Mouse (Mus musculus) lung, postnatal 4 days (tissue): ENCODE measurements around the gene Morn1.

ENCODE experiments used
- DNase-seq, 2 experiments: peaks; one replicate each; pipeline ENCODE4 v3.0.0; 2021

Morn1 gene

DNA sequence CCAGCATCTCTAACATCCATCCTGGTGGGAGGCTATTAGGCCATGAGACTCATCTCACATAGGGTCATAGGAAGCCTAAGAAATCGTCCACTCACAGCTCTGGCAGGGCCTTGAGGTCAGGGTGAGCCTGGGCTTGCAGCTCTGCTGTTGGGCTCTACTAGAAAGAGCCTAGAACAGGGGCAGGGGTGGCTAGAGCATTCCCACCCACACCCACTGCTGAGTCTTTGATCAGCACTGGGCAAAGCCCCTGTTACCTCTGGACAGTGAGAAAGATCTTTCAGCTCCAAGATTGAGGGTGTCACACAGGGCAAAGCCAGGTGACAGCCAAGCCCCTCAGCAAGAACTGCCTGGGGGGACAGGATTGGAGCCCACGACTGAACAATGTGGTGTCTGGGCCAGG lies 57.0 kb downstream of the Morn1 start:
- no peak for DNase-seq

GRCm38 (mm10) chr4:155143871-155144502 lies 57.6 kb downstream of the Morn1 start:
- DNase-seq, result peak; percentile 84 to 95

GRCm38 (mm10) chr4:155144548-155145180 lies 58.3 kb downstream of the Morn1 start:
- peak; percentile 49 to 81 for DNase-seq

- no peak for DNase-seq
Measured at GRCm38 (mm10) chr4:155146107-155146823, 59.9 kb downstream of the Morn1 start.

GRCm38 (mm10) chr4:155148453-155148852 lies 62.1 kb downstream of the Morn1 start:
- DNase-seq, result no peak

- peak; percentile 85 to 94 for DNase-seq
Measured at GRCm38 (mm10) chr4:155148910-155149698, 62.7 kb downstream of the Morn1 start.

- no peak for DNase-seq
Measured at GRCm38 (mm10) chr4:155149941-155150275, 63.5 kb downstream of the Morn1 start.

DNA sequence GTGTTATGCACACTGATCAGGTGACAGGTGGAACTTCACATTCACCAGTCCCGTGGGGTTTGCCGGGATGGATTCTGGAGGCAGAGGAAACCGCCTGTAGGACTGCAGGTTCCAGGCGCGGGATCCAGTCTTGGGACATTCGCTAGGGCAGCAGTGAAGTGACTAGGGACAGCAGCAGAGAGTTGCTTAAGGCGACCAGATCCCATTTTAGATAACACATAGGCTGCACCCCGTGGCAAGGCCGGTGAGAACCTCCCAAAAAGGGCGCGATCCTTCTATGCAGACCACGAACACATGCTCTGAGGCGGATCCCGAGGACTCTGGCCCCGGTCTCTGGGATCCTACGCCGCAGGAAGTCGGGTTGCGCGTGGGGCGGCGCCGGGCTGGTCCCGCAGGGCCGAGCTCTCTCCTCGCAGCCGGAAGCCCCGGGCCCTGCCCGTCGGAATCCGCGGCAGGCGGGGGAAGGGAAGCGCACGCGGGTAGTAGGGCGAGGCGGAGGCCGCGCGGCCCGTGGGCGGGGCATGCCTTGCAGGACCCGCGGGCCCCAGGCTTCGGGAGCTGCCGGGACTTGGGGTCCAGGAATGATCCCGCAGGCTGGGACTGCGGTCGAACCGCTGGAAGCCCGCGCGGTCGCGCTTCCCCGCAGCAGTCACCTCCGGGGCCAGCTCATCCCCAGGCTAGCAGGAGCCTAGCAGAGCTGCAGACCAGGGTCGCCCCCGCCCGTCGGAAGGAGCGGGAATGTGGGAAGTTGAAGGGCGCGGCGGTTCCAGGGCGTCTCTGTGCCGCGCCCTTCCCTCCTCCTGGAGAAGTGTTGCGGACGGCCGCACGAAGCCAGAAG lies 64.1 kb downstream of the Morn1 start:
- DNase-seq, result peak; percentile 94 to 97

GRCm38 (mm10) chr4:155151221-155151788 lies 64.9 kb downstream of the Morn1 start:
- DNase-seq, result no peak

DNA sequence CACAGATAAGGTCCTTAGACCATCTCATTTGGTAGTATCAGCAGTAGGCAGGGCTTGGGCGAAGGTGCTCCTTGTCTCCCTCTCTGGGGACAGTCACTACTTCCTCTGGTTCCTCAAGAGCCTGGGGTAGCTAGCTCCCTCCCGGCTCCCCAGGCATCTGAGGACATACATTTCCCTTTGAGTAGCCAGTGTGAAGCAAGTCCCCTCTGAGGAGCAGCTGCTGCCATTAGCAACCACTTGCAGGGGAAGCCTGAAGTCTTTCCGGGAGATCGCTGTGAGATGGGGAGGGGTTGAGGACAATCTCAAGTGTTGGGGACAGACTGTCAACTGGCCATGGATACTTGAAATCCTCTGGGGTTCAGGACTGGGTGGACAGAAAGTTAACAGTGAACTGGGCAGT lies 65.5 kb downstream of the Morn1 start:
- peak; percentile 54 to 74 for DNase-seq

- DNase-seq, result no peak
Measured at GRCm38 (mm10) chr4:155152476-155152875, 66.1 kb downstream of the Morn1 start.

DNA sequence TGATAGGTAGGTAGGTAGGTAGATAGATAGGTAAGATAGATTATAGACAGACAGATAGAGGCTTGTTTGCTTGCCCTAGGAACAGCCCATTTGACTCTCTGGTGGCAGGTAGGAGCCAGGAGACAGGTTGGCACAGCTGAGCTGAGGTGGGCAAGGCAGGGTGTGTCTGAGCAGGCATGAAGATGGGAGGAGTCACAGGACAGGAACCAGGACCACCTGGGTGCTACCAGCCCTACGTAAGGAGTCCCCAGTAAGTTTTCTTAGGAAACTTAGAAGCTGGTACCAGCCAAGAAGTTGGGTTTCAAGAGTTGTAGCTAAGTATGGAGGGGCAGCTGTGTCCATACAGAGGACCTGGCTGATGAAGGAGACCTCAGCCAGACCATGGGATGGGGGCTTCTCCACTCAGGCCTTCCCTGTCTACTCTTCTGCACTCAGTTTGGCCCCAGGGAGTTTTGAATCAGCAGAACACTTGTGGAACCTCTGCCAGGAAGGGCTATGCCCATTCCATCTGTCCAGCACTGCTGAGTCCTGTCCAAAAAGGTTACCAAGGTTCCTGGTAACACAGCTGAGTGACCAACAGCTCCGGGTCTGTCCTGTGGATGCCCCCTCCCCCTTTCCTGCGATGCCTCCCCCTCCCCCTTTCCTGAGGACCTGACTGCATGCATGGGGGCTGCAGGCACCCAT lies 67.2 kb downstream of the Morn1 start:
- DNase-seq, result no peak

DNA sequence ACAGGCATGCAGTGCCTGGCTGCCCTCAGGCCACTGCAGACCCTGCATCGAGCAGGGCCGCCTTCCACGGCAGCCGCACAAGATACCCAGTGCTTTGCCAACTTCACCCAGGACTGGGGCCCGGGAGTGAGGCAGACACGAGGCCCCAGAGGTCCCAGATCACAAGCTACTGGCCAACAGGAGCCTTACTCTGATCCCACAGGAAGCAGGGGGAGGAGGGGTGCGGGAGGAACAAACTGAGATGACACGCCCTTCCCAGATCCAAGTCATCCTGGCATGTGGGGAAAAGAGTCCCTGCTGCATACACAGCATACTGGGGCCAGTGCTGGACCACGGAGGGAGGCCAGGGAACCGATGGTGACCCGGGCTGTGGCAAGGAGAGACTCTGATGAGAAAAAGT lies 68.6 kb downstream of the Morn1 start:
- DNase-seq, result peak; percentile 68 to 79

GRCm38 (mm10) chr4:155156734-155157133 lies 70.4 kb downstream of the Morn1 start:
- DNase-seq, result no peak

GRCm38 (mm10) chr4:155157871-155158542 lies 71.6 kb downstream of the Morn1 start:
- no peak for DNase-seq

DNA sequence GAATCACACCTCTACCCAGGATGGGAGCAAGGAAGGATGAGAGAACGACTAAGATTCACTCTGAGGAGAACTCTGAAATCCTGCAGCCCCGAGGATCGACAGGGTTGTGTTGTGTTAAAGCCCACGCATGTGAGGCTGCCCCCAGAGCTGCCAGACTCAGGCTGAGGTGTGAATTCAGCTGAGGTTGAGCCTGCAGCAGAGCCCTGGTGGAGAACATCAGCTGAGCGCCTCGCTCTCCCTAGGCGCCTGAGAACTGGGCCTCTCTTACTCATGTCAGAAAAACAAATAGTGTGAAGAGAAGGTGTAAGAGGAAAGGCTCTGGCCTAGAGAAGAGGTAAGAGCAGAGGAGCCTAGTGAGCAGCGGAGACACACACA lies 72.2 kb downstream of the Morn1 start:
- no peak for DNase-seq

DNA sequence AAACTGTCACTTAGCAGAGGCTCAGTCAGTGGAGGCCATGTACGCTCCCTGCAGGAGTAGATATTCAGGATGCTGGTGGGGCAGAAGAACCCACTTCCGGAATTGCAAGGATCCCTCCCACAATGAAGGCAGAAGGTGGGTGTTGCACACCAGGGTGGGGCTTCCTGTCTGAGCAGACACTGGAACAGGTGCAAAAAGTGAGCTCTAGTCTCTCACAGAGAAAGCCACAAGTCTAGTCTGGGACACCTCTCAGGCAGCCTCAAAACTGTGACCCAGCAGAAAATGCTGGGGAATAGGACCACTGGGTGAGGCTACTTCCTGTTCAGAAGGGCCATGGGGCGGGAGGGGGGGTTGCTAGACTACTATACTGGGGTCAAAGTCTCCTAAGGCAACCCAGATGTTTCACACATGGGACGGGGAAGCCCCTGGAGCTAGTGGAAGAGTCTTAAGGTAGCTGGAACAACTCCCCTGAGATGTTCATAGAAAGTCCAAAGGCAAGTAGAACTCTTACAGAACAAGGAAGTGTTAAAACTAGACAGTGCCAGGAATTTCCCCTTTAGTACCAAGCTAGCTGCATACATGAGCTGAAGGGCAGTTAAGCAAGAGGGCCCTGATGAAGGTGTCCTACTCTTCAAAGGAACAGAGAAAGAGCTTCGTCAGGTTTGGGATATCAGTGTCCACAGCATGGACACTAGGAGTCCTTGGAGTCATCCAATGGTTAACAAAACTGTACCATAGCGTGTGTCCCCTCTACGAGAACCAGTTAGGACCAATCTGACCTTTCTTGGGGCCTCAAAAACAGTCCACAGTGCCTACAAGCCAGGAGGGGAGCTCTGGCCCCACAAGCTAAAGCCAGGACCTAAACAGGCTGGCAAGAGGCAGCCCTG lies 76.3 kb downstream of the Morn1 start:
- DNase-seq, result peak; percentile 40 to 54

- DNase-seq, result no peak
Measured at GRCm38 (mm10) chr4:155163320-155163651, 76.9 kb downstream of the Morn1 start.

- DNase-seq, result no peak
Measured at GRCm38 (mm10) chr4:155163685-155164084, 77.3 kb downstream of the Morn1 start.

DNA sequence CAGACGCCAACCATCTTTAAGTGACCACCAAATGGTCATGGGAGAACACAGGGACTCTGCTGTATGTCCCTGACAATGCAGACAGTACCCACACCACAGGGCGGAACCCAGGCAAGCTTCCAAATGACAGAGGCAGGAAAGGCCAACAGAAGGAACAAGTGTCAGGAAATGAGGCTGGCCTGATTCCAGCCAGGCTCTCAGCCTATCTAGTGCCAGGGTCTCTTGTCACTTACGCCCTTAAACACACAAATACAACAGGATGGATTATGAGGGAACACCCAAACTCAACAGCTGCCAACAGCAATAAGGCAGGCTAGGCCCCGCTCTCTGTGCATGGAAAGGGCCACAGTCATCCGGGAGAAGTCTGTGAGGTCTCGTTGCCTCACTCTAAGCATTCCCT lies 78.2 kb downstream of the Morn1 start:
- DNase-seq, result peak; percentile 90 to 93
